Mouse (Mus musculus) ES-E14 (cell line): Measurements from ENCODE around the gene Adamtsl3. TPM values are rescaled to one million over a fixed set of nuclear protein-coding genes. Genes with fewer than 3 reads are reported as not detected.

ENCODE experiments used
- DNase-seq: peaks from one replicate; pipeline ENCODE4 v3.0.0-alpha.2; 2013; ENCODE audit warnings: low read depth, low spot score
- H3K27ac ChIP-seq: 2 replicates; pipeline ENCODE4 v1.5.1; 2012; ENCODE audit warnings: low read depth, mild to moderate bottlenecking, low read length, moderate library complexity, mixed read lengths; ENCODE audit not compliant: poor library complexity, insufficient read depth, severe bottlenecking
- H3K36me3 ChIP-seq: 2 replicates; pipeline ENCODE4 v1.6.1; 2012; ENCODE audit warnings: mild to moderate bottlenecking, low read length, moderate library complexity, mixed read lengths; ENCODE audit not compliant: control insufficient read depth, poor library complexity, insufficient read depth, severe bottlenecking
- H3K4me1 ChIP-seq, 2 experiments: fragments of 150-350 bp in 1 of 2; sonication (generic) in 1 of 2; 2 replicates each; pipeline ENCODE4 v1.6.1; 2012; ENCODE audit warnings: low read length in 2 of 2, mild to moderate bottlenecking in 1 of 2, mixed read lengths in 1 of 2; ENCODE audit not compliant: control insufficient read depth in 2 of 2, insufficient read depth in 2 of 2, poor library complexity in 1 of 2
- H3K4me3 ChIP-seq, 2 experiments: fragments of 150-350 bp in 1 of 2; sonication (generic) in 1 of 2; 2 replicates each; pipeline ENCODE4 v1.5.1; 2012; ENCODE audit warnings: low read length in 2 of 2, low read depth in 1 of 2, mild to moderate bottlenecking in 1 of 2, mixed read lengths in 1 of 2; ENCODE audit not compliant: insufficient read depth in 1 of 2, poor library complexity in 1 of 2, severe bottlenecking in 1 of 2
- H3K9ac ChIP-seq: 2 replicates; pipeline ENCODE4 v1.6.1; 2012; ENCODE audit warnings: low read depth, mild to moderate bottlenecking, low read length, mixed read lengths; ENCODE audit not compliant: poor library complexity, insufficient read depth, severe bottlenecking
- H3K9me3 ChIP-seq: fragments of 150-350 bp; sonication (generic); 2 replicates; pipeline ENCODE4 v1.6.1; 2012; ENCODE audit warnings: low read depth, mild to moderate bottlenecking, low read length; ENCODE audit not compliant: control insufficient read depth, insufficient read depth
- CHD2 ChIP-seq: IDR thresholded peaks from 2 replicates; pipeline ENCODE4 v1.6.1; 2014; ENCODE audit warnings: mild to moderate bottlenecking, low read depth, low read length, inconsistent platforms
- HCFC1 ChIP-seq: IDR thresholded peaks from 2 replicates; pipeline ENCODE4 v1.6.1; 2012; ENCODE audit warnings: low read length, inconsistent platforms, borderline replicate concordance; ENCODE audit not compliant: insufficient read depth
- MAFK ChIP-seq: IDR thresholded peaks from 2 replicates; pipeline ENCODE4 v1.6.1; 2014; ENCODE audit warnings: mild to moderate bottlenecking, low read depth, low read length, inconsistent platforms; ENCODE audit not compliant: insufficient read depth
- ZC3H11A ChIP-seq: IDR thresholded peaks from 2 replicates; pipeline ENCODE4 v1.6.1; 2012; ENCODE audit warnings: low read depth, mild to moderate bottlenecking, inconsistent platforms, low read length, borderline replicate concordance
- ZNF384 ChIP-seq: IDR thresholded peaks from 2 replicates; pipeline ENCODE4 v1.6.1; 2012; ENCODE audit warnings: low read depth, low read length, inconsistent platforms
- in situ Hi-C, 2 experiments: fragments of 600-800 bp; cut with MboI; formaldehyde crosslinking; loops; one replicate each; pipeline ENCODE4 v1.15.1; 2025; ENCODE audit warnings: low sequenced_read_pairs in 2 of 2, inconsistent platforms in 1 of 2; ENCODE audit not compliant: unreplicated experiment in 2 of 2
- total RNA-seq: library from RNA; depleted of rRNA; stranded (reverse); fragments of 300-350 nt; gene quantifications from 2 replicates; pipeline ENCODE4 v1.2.3, GENCODE M21; 2012

The Adamtsl3 gene
- total RNA-seq, 1 experiment: 0.71 TPM

DNA sequence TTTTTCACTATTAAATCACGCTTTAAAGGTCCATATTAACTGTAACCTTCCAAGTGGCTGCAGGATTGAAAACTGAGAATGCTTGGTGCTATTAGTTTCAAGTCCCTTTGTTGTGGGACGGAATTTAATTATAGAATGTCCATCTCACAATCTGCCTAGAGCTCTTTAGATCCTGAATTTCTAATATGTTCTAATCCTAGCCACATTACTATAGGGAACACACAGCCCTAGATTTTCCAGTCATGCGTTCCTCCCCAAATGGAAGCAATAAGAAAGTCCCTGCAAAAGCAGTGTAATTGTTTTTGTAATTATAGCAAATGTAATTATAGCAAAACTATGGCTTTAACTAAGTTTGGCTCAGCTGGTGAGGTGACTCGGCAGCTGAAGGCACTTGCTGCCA is 161.6 kb downstream of the Adamtsl3 start:
- Histone ChIP-seq H3K4me1 (no peaks in the 10 kb centered on the region), H3K9ac (no peak overlapping the region), H3K4me3 (no peak overlapping the region), H3K27ac (no peak overlapping the region), H3K9me3 (no peaks in the 10 kb centered on the region), H3K36me3 (no peaks in the 10 kb centered on the region)
- in situ Hi-C loops: no loop called here
- TF ChIP-seq ZC3H11A (no peak), HCFC1 (no peak), ZNF384 (no peak), CHD2 (no peak), MAFK (no peak)
- DNase-seq: no peak

DNA sequence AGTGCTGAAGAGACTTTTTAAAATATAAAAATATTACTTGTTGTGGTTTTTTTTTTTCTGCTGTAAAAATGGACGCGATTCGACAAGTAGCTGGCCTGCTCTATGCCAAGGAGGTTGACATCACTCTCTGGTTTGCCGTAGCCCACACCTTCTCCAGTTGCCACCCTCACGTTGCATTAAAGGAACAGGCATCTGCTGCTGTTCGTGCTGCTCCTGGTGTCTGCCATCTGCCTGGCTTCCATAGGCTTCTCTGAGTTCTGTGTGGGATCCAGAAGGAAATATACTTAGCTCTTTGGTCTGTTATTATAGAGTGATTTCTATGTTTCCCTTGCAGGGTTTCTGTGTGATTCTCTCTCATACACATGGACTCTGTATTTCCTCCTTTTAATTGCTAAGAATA is 165.8 kb downstream of the Adamtsl3 start:
- Histone ChIP-seq H3K9ac (no peak overlapping the region), H3K9me3 (no peaks in the 10 kb centered on the region), H3K4me3 (no peak overlapping the region), H3K36me3 (no peaks in the 10 kb centered on the region), H3K27ac (no peak overlapping the region), H3K4me1 (no peaks in the 10 kb centered on the region)
- TF ChIP-seq ZC3H11A (no peak), MAFK (no peak), HCFC1 (no peak), ZNF384 (no peak), CHD2 (no peak)
- no peak for DNase-seq
- in situ Hi-C loops: no loop called here

DNA sequence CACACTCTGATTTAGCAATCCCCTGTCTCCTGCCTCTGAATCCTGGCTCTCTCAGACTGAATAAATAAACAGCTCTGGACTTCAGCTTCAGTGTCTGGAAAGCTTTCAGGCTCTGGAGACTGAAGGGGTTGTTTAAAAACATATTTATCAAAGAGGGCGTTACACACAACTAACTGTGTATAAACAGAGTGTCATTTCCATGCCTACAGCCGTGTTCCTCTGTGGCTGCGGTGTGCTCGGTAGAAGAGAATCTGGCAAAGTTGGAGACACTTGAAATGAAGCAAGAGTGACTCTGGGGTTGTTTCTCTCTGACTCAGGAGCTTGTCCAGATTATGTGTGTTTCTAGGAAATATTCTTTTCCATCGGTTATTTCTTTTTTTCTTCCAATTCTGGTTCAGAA is 167.0 kb downstream of the Adamtsl3 start:
- no peaks in the 10 kb centered on the region for H3K36me3 ChIP-seq
- in situ Hi-C loops: no loop called here
- DNase-seq: no peak
- TF ChIP-seq CHD2: no peak
- TF ChIP-seq ZC3H11A: no peak
- TF ChIP-seq ZNF384: no peak
- TF ChIP-seq MAFK: no peak
- no peak for TF ChIP-seq HCFC1
- H3K27ac ChIP-seq: no peak overlapping the region
- H3K4me3 ChIP-seq: no peak overlapping the region
- no peaks in the 10 kb centered on the region for H3K4me1 ChIP-seq
- no peaks in the 10 kb centered on the region for H3K9me3 ChIP-seq
- H3K9ac ChIP-seq: no peak overlapping the region

DNA sequence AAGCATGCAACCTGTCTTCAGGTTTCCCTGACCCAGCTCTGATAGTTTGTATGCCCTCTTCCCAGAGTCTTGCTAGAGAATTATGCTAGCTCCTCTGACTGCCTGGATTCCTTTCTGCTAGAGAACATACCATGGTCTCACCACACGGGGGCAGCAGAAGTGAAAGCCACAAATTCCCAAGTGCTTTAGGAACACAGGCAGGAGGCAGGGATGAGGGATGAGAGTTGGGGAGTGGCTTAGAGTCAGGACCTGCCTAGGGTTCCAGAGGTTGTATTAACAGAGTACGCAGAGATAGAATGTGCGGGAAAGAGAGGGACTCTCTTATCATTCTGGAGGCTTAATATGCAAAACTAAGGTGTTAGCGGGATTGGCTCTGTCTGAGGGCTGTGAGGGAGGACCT is 168.6 kb downstream of the Adamtsl3 start:
- Histone ChIP-seq H3K36me3 (no peaks in the 10 kb centered on the region), H3K9ac (no peak overlapping the region), H3K27ac (no peak overlapping the region), H3K4me1 (no peaks in the 10 kb centered on the region), H3K9me3 (no peaks in the 10 kb centered on the region), H3K4me3 (no peak overlapping the region)
- no peak for TF ChIP-seq ZNF384
- TF ChIP-seq ZC3H11A: peak; percentile 51
- TF ChIP-seq HCFC1: no peak
- DNase-seq: peak; percentile 85
- in situ Hi-C loops: no loop called here

DNA sequence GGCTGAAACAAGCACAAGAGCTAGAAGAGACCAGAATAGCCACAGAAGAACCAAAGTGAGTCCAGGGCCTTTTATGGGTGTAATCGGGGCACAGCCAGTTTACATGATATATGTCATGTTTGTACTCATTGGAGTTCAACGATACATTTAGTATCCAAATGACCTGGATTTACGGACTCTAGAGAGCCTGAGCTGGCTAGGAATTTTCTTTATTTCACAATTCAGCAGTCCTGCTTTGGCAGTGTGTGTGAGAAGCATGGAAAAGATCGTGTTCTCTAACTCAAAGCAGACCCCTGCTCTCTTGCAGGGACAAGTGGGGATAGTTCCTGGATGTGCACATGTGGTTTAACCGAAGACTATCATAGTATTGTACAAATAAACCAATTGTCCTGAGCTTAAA is 195.1 kb downstream of the Adamtsl3 start:
- TF ChIP-seq CHD2 (no peak), ZNF384 (no peak), MAFK (no peak), ZC3H11A (no peak), HCFC1 (no peak)
- no peaks in the 10 kb centered on the region for H3K9me3 ChIP-seq
- in situ Hi-C loops: no loop called here

More for the DNA sequence above, 195.1 kb downstream of the Adamtsl3 start:
- no peak overlapping the region for H3K4me3 ChIP-seq
- no peak overlapping the region for H3K9ac ChIP-seq
- no peaks in the 10 kb centered on the region for H3K36me3 ChIP-seq
- H3K27ac ChIP-seq: no peak overlapping the region
- H3K4me1 ChIP-seq: no peaks in the 10 kb centered on the region
- DNase-seq: no peak
